Mouse (Mus musculus): ENCODE results near the gene Gm39566. TPM values are rescaled to one million over a fixed set of nuclear protein-coding genes. Genes with fewer than 3 reads are reported as not detected.

Gm39566 gene
- not detected for total RNA-seq (2023)

GRCm38 (mm10) chr11:69815155-69815554 lies at the start of gene Gm39566:
TSS of gene Gm39566 (minus strand) at chr11:69815298.

GRCm38 (mm10) chr11:69858113-69858998 lies 43.3 kb upstream of the Gm39566 start, which contains the start of gene Tnk1:
TSS of gene Tnk1 (minus strand) at chr11:69858730.

DNA sequence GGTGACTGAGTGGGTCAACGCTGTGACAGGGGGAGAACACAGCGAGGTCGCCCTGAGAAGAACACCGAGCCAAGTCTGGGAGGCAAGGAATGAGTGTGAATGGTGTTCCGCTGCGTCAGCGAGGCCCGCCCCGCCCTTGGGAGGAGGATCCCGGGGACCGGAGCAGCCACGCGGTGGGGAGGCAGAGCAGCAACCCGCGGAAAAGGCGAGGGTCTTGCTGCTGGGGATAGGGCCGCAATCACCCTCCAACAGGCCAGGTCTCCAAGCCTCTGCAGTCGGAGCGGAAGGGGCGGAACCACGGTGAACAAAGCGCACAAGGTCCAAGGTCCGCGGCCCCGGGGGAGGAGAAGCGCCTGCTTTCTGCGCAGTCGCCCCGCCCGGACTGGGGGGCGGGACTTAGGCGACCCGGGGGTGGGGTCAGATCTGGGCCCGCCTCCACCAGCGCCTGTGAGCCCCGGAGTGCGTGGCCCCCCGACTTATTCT lies 31.1 kb upstream of the Gm39566 start, which contains the start of gene Plscr3:
Plscr3 (plus strand) TSS at position 179 of the 483 bp plus-strand sequence.

GRCm38 (mm10) chr11:69837952-69838713 lies 23.0 kb upstream of the Gm39566 start, which contains the start of gene Tmem256:
TSS of gene Tmem256 (plus strand) at chr11:69838514.

GRCm38 (mm10) chr11:69837604-69837951 lies 22.5 kb upstream of the Gm39566 start, which contains the start of gene Nlgn2:
TSS of gene Nlgn2 (minus strand) at chr11:69837784.

GRCm38 (mm10) chr11:69822080-69822479 lies 7.0 kb upstream of the Gm39566 start, which contains the start of gene Spem1:
TSS of gene Spem1 (minus strand) at chr11:69822180.

DNA sequence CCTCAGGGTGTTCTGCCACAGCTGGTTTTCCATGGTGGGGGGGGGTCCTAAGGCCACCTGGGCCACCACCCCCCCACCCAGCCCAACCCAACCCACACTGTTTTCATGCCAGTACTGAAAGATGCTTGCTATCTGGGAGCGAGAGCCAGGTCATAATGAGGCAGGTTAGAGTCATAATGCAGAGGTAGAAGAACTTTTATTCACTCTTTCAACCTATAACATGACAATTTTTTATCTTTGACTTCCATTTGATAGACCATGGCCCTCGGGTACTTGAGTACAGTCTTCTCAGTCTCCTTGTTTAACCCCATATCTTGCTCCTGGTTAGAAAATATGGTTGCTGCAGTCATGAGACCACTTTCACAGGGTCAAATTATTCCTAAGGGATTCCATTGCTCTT lies 3.3 kb upstream of the Gm39566 start, which contains the start of gene Spem2:
Spem2 (minus strand) TSS at position 101 of the 400 bp plus-strand sequence.

DNA sequence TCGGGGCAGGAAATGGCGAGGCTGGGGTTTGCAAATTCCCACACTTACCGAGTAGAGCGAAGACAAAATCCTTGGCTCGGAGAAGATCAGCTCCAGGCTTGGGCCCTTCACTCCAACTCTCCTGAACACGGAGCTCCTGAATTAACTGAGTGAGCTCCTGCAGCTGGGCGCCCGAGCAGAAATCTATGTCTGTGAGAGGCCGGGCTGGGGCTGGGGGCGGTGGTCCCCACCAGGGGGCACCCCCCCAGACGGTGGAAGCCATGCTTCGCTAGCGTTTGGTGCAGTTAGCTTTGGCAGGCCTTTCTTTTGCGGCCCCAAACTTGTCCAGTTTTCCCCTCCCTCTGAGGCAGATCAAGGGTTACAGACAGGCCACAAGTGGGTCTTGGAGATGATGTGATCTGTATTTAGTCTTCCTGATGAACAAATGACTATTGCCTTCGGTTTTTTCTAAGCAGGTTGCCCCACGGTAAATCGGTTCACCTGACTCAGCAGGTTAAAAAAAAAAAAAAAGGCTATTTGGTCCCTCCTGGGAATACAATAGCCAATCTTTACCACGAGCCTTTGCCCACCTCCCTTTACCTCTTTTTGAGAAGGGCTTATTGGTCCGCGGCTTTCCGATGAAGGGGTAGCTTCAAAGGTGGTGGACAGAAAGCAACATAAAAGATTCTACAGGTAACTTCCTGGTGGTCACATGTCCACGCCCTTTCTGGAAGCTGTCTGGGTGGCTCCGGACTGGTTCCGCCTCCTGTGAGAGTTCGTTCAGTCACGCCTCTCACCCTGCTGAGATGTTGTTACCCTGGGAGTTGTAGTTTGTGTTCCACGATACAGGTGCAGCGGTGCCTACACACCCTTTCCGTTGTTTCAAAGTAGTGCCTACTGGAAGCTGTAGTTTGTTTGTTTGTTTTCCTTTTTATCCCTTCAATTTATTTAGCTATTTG lies 9.9 kb downstream of the Gm39566 start, which contains the start of gene Tmem102:
Tmem102 (minus strand) TSS at position 653 of the 938 bp plus-strand sequence.

GRCm38 (mm10) chr11:69801379-69801977 lies 13.6 kb downstream of the Gm39566 start, which contains the start of gene Fgf11:
TSS of gene Fgf11 (minus strand) at chr11:69801857.

GRCm38 (mm10) chr11:69795168-69795982 lies 19.7 kb downstream of the Gm39566 start, which contains the start of gene Chrnb1:
TSS of gene Chrnb1 (minus strand) at chr11:69795943.

GRCm38 (mm10) chr11:69765221-69766125 lies 49.6 kb downstream of the Gm39566 start, which contains the start of gene Zbtb4:
TSS of gene Zbtb4 (plus strand) at chr11:69765912.

GRCm38 (mm10) chr11:69761868-69762267 lies 53.2 kb downstream of the Gm39566 start, which contains the start of gene Slc35g3:
TSS of gene Slc35g3 (minus strand) at chr11:69761968.

Other genes starting within 250 kb of the Gm39566 start
- gene Wrap53, start 235.0 kb downstream of the Gm39566 start, total RNA-seq (2023) = 13.0 TPM
- gene Trp53, start 234.9 kb downstream of the Gm39566 start, total RNA-seq (2023) = 144 TPM
- gene Atp1b2, start 209.4 kb downstream of the Gm39566 start, total RNA-seq (2023) = 0.27 TPM
- gene Shbg, start 197.4 kb downstream of the Gm39566 start, total RNA-seq (2023) = not detected
- gene Sat2, start 193.3 kb downstream of the Gm39566 start, total RNA-seq (2023) = not detected
- gene Fxr2, start 182.3 kb downstream of the Gm39566 start, total RNA-seq (2023) = 80.1 TPM
- gene Sox15, start 160.0 kb downstream of the Gm39566 start, total RNA-seq (2023) = not detected
- 85.2 TPM for gene Mpdu1, start 152.7 kb downstream of the Gm39566 start, total RNA-seq (2023)
- 14.8 TPM for gene Cd68, start 149.1 kb downstream of the Gm39566 start, total RNA-seq (2023)
- gene Eif4a1, start 142.9 kb downstream of the Gm39566 start, total RNA-seq (2023) = 775 TPM
- 109 TPM for gene Senp3, start 133.2 kb downstream of the Gm39566 start, total RNA-seq (2023)
- gene Tnfsf13, start 129.5 kb downstream of the Gm39566 start, total RNA-seq (2023) = not detected
- 1.7 TPM for gene Tnfsf12, start 119.4 kb downstream of the Gm39566 start, total RNA-seq (2023)
- not detected for gene Tnfsfm13, start 119.2 kb downstream of the Gm39566 start, total RNA-seq (2023)
- gene Polr2a, start 56.7 kb downstream of the Gm39566 start, total RNA-seq (2023) = 176 TPM
- not detected for gene Slc35g3, start 53.3 kb downstream of the Gm39566 start, total RNA-seq (2023)
- gene Zbtb4, start 49.4 kb downstream of the Gm39566 start, total RNA-seq (2023) = 47.4 TPM
- 3.6 TPM for gene Chrnb1, start 19.4 kb downstream of the Gm39566 start, total RNA-seq (2023)
- 0.30 TPM for gene Fgf11, start 13.4 kb downstream of the Gm39566 start, total RNA-seq (2023)
- gene Tmem102, start 9.7 kb downstream of the Gm39566 start, total RNA-seq (2023) = not detected
- not detected for gene Spem2, start 3.2 kb upstream of the Gm39566 start, total RNA-seq (2023)
- not detected for gene Spem1, start 6.9 kb upstream of the Gm39566 start, total RNA-seq (2023)
- 1.0 TPM for gene Nlgn2, start 22.5 kb upstream of the Gm39566 start, total RNA-seq (2023)
- 15.1 TPM for gene Tmem256, start 23.2 kb upstream of the Gm39566 start, total RNA-seq (2023)
- gene Plscr3, start 31.1 kb upstream of the Gm39566 start, total RNA-seq (2023) = 12.0 TPM
- gene Tnk1, start 43.4 kb upstream of the Gm39566 start, total RNA-seq (2023) = not detected
- not detected for gene Tmem95, start 62.7 kb upstream of the Gm39566 start, total RNA-seq (2023)
- gene Kctd11, start 66.1 kb upstream of the Gm39566 start, total RNA-seq (2023) = 1.7 TPM
- 418 TPM for gene Acap1, start 80.2 kb upstream of the Gm39566 start, total RNA-seq (2023)
- gene 2810408A11Rik, start 85.7 kb upstream of the Gm39566 start, total RNA-seq (2023) = 2.6 TPM
- gene Neurl4, start 85.8 kb upstream of the Gm39566 start, total RNA-seq (2023) = 63.0 TPM
- 149 TPM for gene Gps2, start 98.6 kb upstream of the Gm39566 start, total RNA-seq (2023)
- 316 TPM for gene Eif5a, start 106.7 kb upstream of the Gm39566 start, total RNA-seq (2023)
- not detected for gene Ybx2, start 120.5 kb upstream of the Gm39566 start, total RNA-seq (2023)
- gene Slc2a4, start 132.9 kb upstream of the Gm39566 start, total RNA-seq (2023) = not detected
- not detected for gene Cldn7, start 149.5 kb upstream of the Gm39566 start, total RNA-seq (2023)
- 107 TPM for gene Ctdnep1, start 165.9 kb upstream of the Gm39566 start, total RNA-seq (2023)
- gene Elp5, start 167.2 kb upstream of the Gm39566 start, total RNA-seq (2023) = 43.9 TPM
- gene Gabarap, start 175.8 kb upstream of the Gm39566 start, total RNA-seq (2023) = 190 TPM
- 72.5 TPM for gene Phf23, start 180.5 kb upstream of the Gm39566 start, total RNA-seq (2023)
- gene Dvl2, start 185.3 kb upstream of the Gm39566 start, total RNA-seq (2023) = 39.2 TPM
- gene Acadvl, start 200.1 kb upstream of the Gm39566 start, total RNA-seq (2023) = 79.5 TPM
- 41.1 TPM for gene Dlg4, start 201.6 kb upstream of the Gm39566 start, total RNA-seq (2023)
- not detected for gene Asgr1, start 238.8 kb upstream of the Gm39566 start, total RNA-seq (2023)

Data from CD4-positive naive resting alpha-beta T cell, adult 57 days (primary cell).